Comparison of ENCODE assay signal across 20 mouse cellular contexts in genomic region chr15:97858431-97858830, GRCm38 (mm10). TPM values are rescaled to one million over a fixed set of nuclear protein-coding genes. Genes with fewer than 3 reads are reported as not detected.
"Had no signal": no experiment of that assay in that cellular context is flagged by ENCODE, and none has a peak within 500 bp of the region (broad histone marks: within the 10 kb centered on the region; RNA-seq: fewer than 3 reads in every experiment).

No protein-coding gene starts in this region.

- DNase-seq: liver, postnatal 0 days; lung, adult 2 months; lung, postnatal 14 days; lung, postnatal 36 days; midbrain, embryonic 14.5 days; right cerebral cortex, postnatal 14 days; thymus, adult 2 months; thymus, postnatal 25 days; thymus, postnatal 4 days had no signal

- H3K4me2 ChIP-seq: liver, embryonic 15.5 days; lung, embryonic 15.5 days; midbrain, embryonic 12.5 days; neural tube, embryonic 13.5 days; neural tube, embryonic 15.5 days; stomach, embryonic 15.5 days had no signal

- H3K27me3 ChIP-seq: liver, embryonic 15.5 days; lung, embryonic 15.5 days; midbrain, embryonic 12.5 days; neural tube, embryonic 13.5 days; neural tube, embryonic 15.5 days; stomach, embryonic 15.5 days had no signal

- H3K9me3 ChIP-seq: liver, embryonic 15.5 days; lung, embryonic 15.5 days; midbrain, embryonic 10.5 days; midbrain, embryonic 12.5 days; neural tube, embryonic 13.5 days; neural tube, embryonic 15.5 days; stomach, embryonic 15.5 days had no signal

- H3K4me1 ChIP-seq: neural tube, embryonic 13.5 days; neural tube, embryonic 15.5 days had no signal

- H3K9ac ChIP-seq: liver, embryonic 15.5 days; liver, postnatal 0 days; lung, embryonic 15.5 days; midbrain, embryonic 12.5 days; neural tube, embryonic 13.5 days; neural tube, embryonic 15.5 days; stomach, embryonic 15.5 days had no signal

- ATAC-seq: liver, postnatal 0 days; lung, postnatal 0 days; midbrain, embryonic 16.5 days had no signal

- H3K36me3 ChIP-seq: liver, embryonic 15.5 days; lung, embryonic 15.5 days; midbrain, embryonic 10.5 days; midbrain, embryonic 12.5 days; neural tube, embryonic 13.5 days; neural tube, embryonic 15.5 days; stomach, embryonic 15.5 days had no signal

- H3K4me3 ChIP-seq: liver, embryonic 15.5 days; lung, embryonic 15.5 days; midbrain, embryonic 10.5 days; midbrain, embryonic 12.5 days; myocyte; neural tube, embryonic 13.5 days; neural tube, embryonic 15.5 days; stomach, embryonic 15.5 days had no signal

- H3K27ac ChIP-seq: liver, embryonic 15.5 days; lung, embryonic 15.5 days; macrophage; midbrain, embryonic 10.5 days; midbrain, embryonic 12.5 days; neural tube, embryonic 13.5 days; neural tube, embryonic 15.5 days; stomach, embryonic 15.5 days had no signal

RNA-seq across cellular contexts. Expression of gene Vdr, which starts 52.0 kb away (rescaled TPM):
- polyA plus RNA-seq: midbrain, embryonic 14.5 days had no signal
